Mouse (Mus musculus) megakaryocyte-erythroid progenitor cell, adult 5-6 weeks (primary cell): ENCODE measurements around the gene Pde4b. TPM values are rescaled to one million over a fixed set of nuclear protein-coding genes. Genes with fewer than 3 reads are reported as not detected.

Experiments
- ATAC-seq: replicated peaks from 2 replicates; pipeline ENCODE4 v1.8.0; 2016; ENCODE audit warnings: mild to moderate bottlenecking, inconsistent platforms; ENCODE audit not compliant: severe bottlenecking, poor library complexity, low FRiP score, low TSS enrichment
- total RNA-seq, 2 experiments: library from RNA; stranded (forward) in 1 of 2; stranded (reverse) in 1 of 2; fragments of 200-1000, 215-1000 nt in 1 of 2; fragments of >200 nt in 1 of 2; fragmentation: Nextera tagmentation in 1 of 2; gene quantifications; 2 replicates each; pipeline ENCODE4 v1.2.3; 2014 to 2017

Pde4b gene
- total RNA-seq, 2 experiments from 2014 or later, result 18.0 to 23.9 TPM

GRCm38 (mm10) chr4:102517653-102518052 lies 430.3 kb downstream of the Pde4b start:
- ATAC-seq, result no peak

- no peak for ATAC-seq
These were observed 431.0 kb downstream of the Pde4b start for GRCm38 (mm10) chr4:102518341-102518740.

- ATAC-seq, result no peak
These were observed 433.4 kb downstream of the Pde4b start for GRCm38 (mm10) chr4:102520669-102521261.

- no peak for ATAC-seq
These were observed 434.1 kb downstream of the Pde4b start for GRCm38 (mm10) chr4:102521434-102521833.

GRCm38 (mm10) chr4:102527361-102527760 lies 440.0 kb downstream of the Pde4b start:
- ATAC-seq, result no peak

GRCm38 (mm10) chr4:102530797-102531196 lies 443.5 kb downstream of the Pde4b start:
- ATAC-seq, result no peak

- no peak for ATAC-seq
These were observed 444.4 kb downstream of the Pde4b start for GRCm38 (mm10) chr4:102531729-102532128.

GRCm38 (mm10) chr4:102533183-102534048 lies 446.1 kb downstream of the Pde4b start:
- ATAC-seq, result no peak

GRCm38 (mm10) chr4:102534049-102534730 lies 446.8 kb downstream of the Pde4b start:
- ATAC-seq, result no peak; the same call in 1 of the 2 replicates

GRCm38 (mm10) chr4:102535886-102536285 lies 448.5 kb downstream of the Pde4b start:
- no peak for ATAC-seq

GRCm38 (mm10) chr4:102538266-102538665 lies 450.9 kb downstream of the Pde4b start:
- ATAC-seq, result no peak

GRCm38 (mm10) chr4:102538793-102539192 lies 451.4 kb downstream of the Pde4b start:
- ATAC-seq, result no peak

- ATAC-seq, result no peak
These were observed 452.3 kb downstream of the Pde4b start for GRCm38 (mm10) chr4:102539598-102540180.

GRCm38 (mm10) chr4:102542976-102543375 lies 455.6 kb downstream of the Pde4b start:
- no peak for ATAC-seq

GRCm38 (mm10) chr4:102545226-102545625 lies 457.9 kb downstream of the Pde4b start:
- ATAC-seq, result no peak

- ATAC-seq, result no peak
These were observed 468.2 kb downstream of the Pde4b start for GRCm38 (mm10) chr4:102555566-102555965.

GRCm38 (mm10) chr4:102557006-102557405 lies 469.7 kb downstream of the Pde4b start:
- no peak for ATAC-seq

- peak; percentile 58 for ATAC-seq
These were observed 470.3 kb downstream of the Pde4b start for GRCm38 (mm10) chr4:102557508-102558220.

- no peak for ATAC-seq
These were observed 471.0 kb downstream of the Pde4b start for GRCm38 (mm10) chr4:102558328-102558727.
